Mouse (Mus musculus) embryonic facial prominence, embryonic 11.5 days (tissue): ENCODE measurements around the gene Rgs8. TPM values are rescaled to one million over a fixed set of nuclear protein-coding genes. Genes with fewer than 3 reads are reported as not detected.

Experiments used
- ATAC-seq: fragments of 200-750 bp; cut with Nextera tagmentation; replicated peaks from 2 replicates; pipeline ENCODE4 v1.8.0; 2017; ENCODE audit warnings: low read depth; ENCODE audit not compliant: insufficient number of reproducible peaks, low FRiP score, low TSS enrichment
- DNase-seq: peaks from one replicate; pipeline ENCODE4 v3.0.0-alpha.2; 2015; ENCODE audit warnings: low spot score
- H3K27ac ChIP-seq: fragments of 300-500 bp; sonication (generic); replicated peaks from 2 replicates; pipeline ENCODE4 v1.5.1; 2014; ENCODE audit warnings: mild to moderate bottlenecking, low read depth, low read length, control low read depth
- H3K27me3 ChIP-seq: fragments of 300-500 bp; sonication (generic); 2 replicates; pipeline ENCODE4 v1.6.1; 2014; ENCODE audit warnings: mild to moderate bottlenecking, low read length, moderate library complexity, mixed read lengths; ENCODE audit not compliant: control insufficient read depth, insufficient read depth
- H3K36me3 ChIP-seq: fragments of 300-500 bp; sonication (generic); replicated peaks from 2 replicates; pipeline ENCODE4 v1.6.1; 2014; ENCODE audit warnings: low read depth, mild to moderate bottlenecking, low read length, moderate library complexity, mixed read lengths; ENCODE audit not compliant: control insufficient read depth, insufficient read depth
- H3K4me1 ChIP-seq: fragments of 300-500 bp; sonication (generic); 2 replicates; pipeline ENCODE4 v1.6.1; 2014; ENCODE audit warnings: low read length, mixed read lengths; ENCODE audit not compliant: control insufficient read depth, insufficient read depth
- H3K4me2 ChIP-seq: fragments of 300-500 bp; sonication (generic); 2 replicates; pipeline ENCODE4 v1.6.1; 2014; ENCODE audit warnings: low read depth, mild to moderate bottlenecking, control low read depth, low read length, moderate library complexity
- H3K4me3 ChIP-seq: fragments of 300-500 bp; sonication (generic); 2 replicates; pipeline ENCODE4 v1.5.1; 2014; ENCODE audit warnings: low read depth, low read length, control low read depth
- H3K9ac ChIP-seq: fragments of 300-500 bp; sonication (generic); replicated peaks from 2 replicates; pipeline ENCODE4 v1.6.1; 2014; ENCODE audit warnings: mild to moderate bottlenecking, control low read depth, low read length
- H3K9me3 ChIP-seq: fragments of 300-500 bp; sonication (generic); replicated peaks from 2 replicates; pipeline ENCODE4 v1.6.1; 2016; ENCODE audit warnings: mild to moderate bottlenecking, low read length, inconsistent platforms, mixed read lengths; ENCODE audit not compliant: control insufficient read depth
- WGBS: fragments of 180-500 bp; shearing (Covaris S2); extraction: QIAGEN DNeasy Blood & Tissue Kit; methylation state at CpG from one replicate; pipeline ENCODE4 v1.1.7; 2014; 5-methylcytosine and 5-hydroxymethylcytosine counted together
- polyA plus RNA-seq: library from polyadenylated mRNA; unstranded; fragments of >200 nt; fragmentation: Nextera tagmentation; extraction: Ambion mirVana; gene quantifications from 2 replicates; pipeline ENCODE4 v1.2.1, GENCODE M21; 2014

Rgs8 gene
- polyA plus RNA-seq, 1 experiment from 2014 or later = 1.9 TPM

- no peaks in the 10 kb centered on the region for H3K9me3 ChIP-seq
- 95% methylated on average over 1 of the region's 1 CpGs for WGBS
- no peak overlapping the region for H3K4me2 ChIP-seq
- no peaks in the 10 kb centered on the region for H3K27me3 ChIP-seq
- H3K27ac ChIP-seq = no peak overlapping the region
- DNase-seq (no peak), ATAC-seq (no peak)
- no peaks in the 10 kb centered on the region for H3K36me3 ChIP-seq
- no peak overlapping the region for H3K4me3 ChIP-seq
- H3K4me1 ChIP-seq = 0 out of 2 replicates have a peak, but pooled peaks cover 6% of the 10 kb centered on the region
- H3K9ac ChIP-seq = no peak overlapping the region
Measured at GRCm38 (mm10) chr1:153701461-153701860, 48.6 kb downstream of the Rgs8 start.

GRCm38 (mm10) chr1:153702166-153702852 lies 49.5 kb downstream of the Rgs8 start:
- DNase-seq (peak; percentile 69), ATAC-seq (no peak)
- Histone ChIP-seq H3K9ac (no peak overlapping the region), H3K9me3 (no peaks in the 10 kb centered on the region), H3K27ac (no peak overlapping the region), H3K4me1 (0 out of 2 replicates have a peak, but pooled peaks cover 6% of the 10 kb centered on the region), H3K36me3 (no peaks in the 10 kb centered on the region), H3K27me3 (no peaks in the 10 kb centered on the region), H3K4me3 (no peak overlapping the region), H3K4me2 (no peak overlapping the region)
- WGBS = 57% methylated on average over 8 of the region's 8 CpGs

- Histone ChIP-seq H3K27me3 (no peaks in the 10 kb centered on the region), H3K36me3 (no peaks in the 10 kb centered on the region), H3K9me3 (no peaks in the 10 kb centered on the region), H3K4me2 (no peak overlapping the region), H3K4me1 (0 out of 2 replicates have a peak, but pooled peaks cover 6% of the 10 kb centered on the region), H3K4me3 (no peak overlapping the region), H3K9ac (no peak overlapping the region), H3K27ac (no peak overlapping the region)
- 39% methylated on average over 8 of the region's 8 CpGs for WGBS
- ATAC-seq (peak; percentile 17), DNase-seq (no peak)
Measured at GRCm38 (mm10) chr1:153702853-153703410, 50.1 kb downstream of the Rgs8 start.

- Histone ChIP-seq H3K4me1 (0 out of 2 replicates have a peak, but pooled peaks cover 6% of the 10 kb centered on the region), H3K9ac (no peak overlapping the region), H3K27me3 (no peaks in the 10 kb centered on the region), H3K36me3 (no peaks in the 10 kb centered on the region), H3K4me3 (no peak overlapping the region), H3K27ac (no peak overlapping the region), H3K9me3 (no peaks in the 10 kb centered on the region), H3K4me2 (peak overlapping the region; percentile 7; the same call in 1 of the 2 replicates)
- DNase-seq (peak; percentile 57), ATAC-seq (peak; percentile 70)
- WGBS = 4% methylated on average over 12 of the region's 12 CpGs
Measured at GRCm38 (mm10) chr1:153703445-153703991, 50.7 kb downstream of the Rgs8 start.

GRCm38 (mm10) chr1:153704174-153704573 lies 51.3 kb downstream of the Rgs8 start:
- Histone ChIP-seq H3K36me3 (no peaks in the 10 kb centered on the region), H3K9me3 (no peaks in the 10 kb centered on the region), H3K27me3 (no peaks in the 10 kb centered on the region), H3K4me1 (0 out of 2 replicates have a peak, but pooled peaks cover 6% of the 10 kb centered on the region), H3K9ac (no peak overlapping the region), H3K4me3 (no peak overlapping the region), H3K4me2 (no peak overlapping the region), H3K27ac (no peak overlapping the region)
- ATAC-seq (no peak), DNase-seq (peak; percentile 38)
- WGBS = 8% methylated on average over 7 of the region's 7 CpGs

GRCm38 (mm10) chr1:153704996-153705395 lies 52.2 kb downstream of the Rgs8 start:
- Histone ChIP-seq H3K36me3 (no peaks in the 10 kb centered on the region), H3K9me3 (no peaks in the 10 kb centered on the region), H3K27me3 (no peaks in the 10 kb centered on the region), H3K4me2 (no peak overlapping the region), H3K27ac (no peak overlapping the region), H3K9ac (no peak overlapping the region), H3K4me3 (no peak overlapping the region), H3K4me1 (0 out of 2 replicates have a peak, but pooled peaks cover 6% of the 10 kb centered on the region)
- 24% methylated on average over 3 of the region's 3 CpGs for WGBS
- no peak for ATAC-seq
- DNase-seq = no peak

- H3K4me1 ChIP-seq = 0 out of 2 replicates have a peak, but pooled peaks cover 5% of the 10 kb centered on the region
- H3K9me3 ChIP-seq = no peaks in the 10 kb centered on the region
- 87% methylated on average over 5 of the region's 5 CpGs for WGBS
- H3K4me3 ChIP-seq = no peak overlapping the region
- no peaks in the 10 kb centered on the region for H3K27me3 ChIP-seq
- H3K9ac ChIP-seq = no peak overlapping the region
- H3K27ac ChIP-seq = no peak overlapping the region
- no peaks in the 10 kb centered on the region for H3K36me3 ChIP-seq
- no peak for DNase-seq
- no peak overlapping the region for H3K4me2 ChIP-seq
- no peak for ATAC-seq
Measured at GRCm38 (mm10) chr1:153708626-153709025, 55.8 kb downstream of the Rgs8 start.

- DNase-seq = no peak
- no peak overlapping the region for H3K9ac ChIP-seq
- no peak overlapping the region for H3K27ac ChIP-seq
- no peak; the same call in 1 of the 2 replicates for ATAC-seq
- no peaks in the 10 kb centered on the region for H3K9me3 ChIP-seq
- H3K27me3 ChIP-seq = no peaks in the 10 kb centered on the region
- no peaks in the 10 kb centered on the region for H3K4me1 ChIP-seq
- no peaks in the 10 kb centered on the region for H3K36me3 ChIP-seq
- WGBS = 34% methylated on average over 5 of the region's 5 CpGs
- H3K4me2 ChIP-seq = no peak overlapping the region
- H3K4me3 ChIP-seq = no peak overlapping the region
Measured at GRCm38 (mm10) chr1:153709451-153709850, 56.6 kb downstream of the Rgs8 start.
